Mouse (Mus musculus) inflammation-experienced regulatory T-cells, adult 6 months (primary cell): ENCODE data around the gene Aff3. TPM values are rescaled to one million over a fixed set of nuclear protein-coding genes. Genes with fewer than 3 reads are reported as not detected.

ENCODE experiments used
- ATAC-seq: one replicate; pipeline ENCODE4 v1.8.0; 2017
- polyA plus RNA-seq, 3 experiments: library from polyadenylated mRNA; unstranded; fragments of 100-300 nt; shearing (Covaris generic); gene quantifications; one replicate each; pipeline ENCODE4 v1.2.1; 2017

The Aff3 gene
- polyA plus RNA-seq, 3 experiments from 2014 or later, result 4.1 to 16.7 (median 15.5) TPM

DNA sequence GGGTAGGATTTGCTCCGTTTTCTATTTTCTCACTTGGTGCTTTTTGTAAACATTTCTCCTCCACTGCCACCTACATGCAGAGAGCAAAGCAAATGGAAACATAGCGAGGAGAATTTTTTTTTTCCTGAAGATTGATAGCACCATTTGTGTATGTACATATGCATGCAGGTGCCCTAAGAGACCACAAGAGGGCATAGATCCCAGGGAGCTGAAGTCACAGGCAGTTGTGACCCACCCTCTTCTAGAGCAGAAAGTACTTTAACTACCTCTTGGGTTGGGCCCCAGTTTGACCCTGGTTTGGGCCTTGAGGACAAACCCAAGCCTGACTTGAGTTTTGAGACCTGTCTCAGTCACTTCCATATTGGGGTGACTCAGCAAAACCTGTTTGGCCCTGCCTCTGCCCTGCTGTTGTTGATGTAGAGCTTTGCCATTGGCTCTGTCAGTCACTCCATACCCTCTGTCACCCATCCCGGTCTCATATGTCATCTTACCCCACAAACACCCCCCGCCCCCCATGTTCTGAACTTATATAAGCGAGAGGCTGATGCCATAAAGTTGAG is 9.7 kb downstream of the Aff3 start:
- ATAC-seq, result no peak

DNA sequence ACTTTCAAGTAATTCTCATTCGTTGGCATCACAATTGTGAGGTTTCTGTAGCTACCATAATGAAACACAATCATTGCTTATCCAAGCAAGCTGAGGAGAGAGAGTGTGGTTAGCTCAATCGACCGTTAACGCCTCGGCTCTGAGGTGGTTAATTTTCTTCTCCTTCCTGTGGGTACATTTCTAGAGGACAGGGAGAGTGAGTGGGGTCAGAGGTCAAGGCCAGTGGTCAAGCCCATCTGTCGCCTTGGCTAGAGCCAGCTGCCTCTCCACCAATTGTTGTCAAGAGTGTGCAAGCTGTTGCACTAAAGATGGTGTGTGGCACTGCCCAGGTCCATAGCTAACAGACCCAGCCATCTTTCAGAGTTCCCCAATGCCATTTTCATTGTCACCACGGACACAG is 14.7 kb downstream of the Aff3 start:
- ATAC-seq, result no peak

DNA sequence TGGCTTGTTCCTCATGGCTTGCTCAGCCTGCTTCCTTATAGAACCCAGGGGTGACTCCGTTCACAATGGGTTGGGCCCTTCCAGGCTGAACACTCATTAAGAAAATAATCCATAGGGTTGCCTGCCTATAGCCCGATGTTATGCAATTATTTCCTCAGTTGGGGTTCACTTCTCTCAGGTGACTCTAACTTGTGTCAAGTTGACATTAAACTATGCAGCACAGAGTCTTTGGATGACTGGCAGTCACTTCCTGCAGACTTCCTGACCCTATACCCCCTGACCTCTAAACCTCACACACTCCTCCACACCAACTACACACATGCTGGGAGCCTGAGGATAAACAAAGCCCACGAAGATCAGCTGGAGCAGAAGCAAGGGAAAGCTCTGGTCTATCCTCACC is 15.6 kb downstream of the Aff3 start:
- no peak for ATAC-seq

DNA sequence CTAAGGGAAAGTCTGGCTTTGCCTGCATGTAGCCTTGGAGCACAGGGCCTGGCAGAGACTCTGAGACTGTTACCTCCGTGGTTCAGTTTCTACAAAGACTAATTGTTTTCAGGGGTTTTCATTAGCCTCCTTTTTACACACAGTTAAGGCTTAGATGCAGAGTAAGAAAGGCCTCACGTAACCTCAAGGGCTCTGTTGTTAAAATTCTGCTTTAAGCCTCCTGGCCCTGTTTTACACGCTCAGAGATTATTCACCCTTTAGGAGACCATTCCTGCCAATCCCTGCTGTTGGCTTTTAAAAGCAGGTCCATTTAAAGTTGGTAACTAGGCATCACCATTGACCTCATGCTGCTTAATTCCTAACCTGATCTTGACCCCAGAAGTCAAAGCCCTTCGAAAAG is 22.5 kb downstream of the Aff3 start:
- no peak for ATAC-seq

DNA sequence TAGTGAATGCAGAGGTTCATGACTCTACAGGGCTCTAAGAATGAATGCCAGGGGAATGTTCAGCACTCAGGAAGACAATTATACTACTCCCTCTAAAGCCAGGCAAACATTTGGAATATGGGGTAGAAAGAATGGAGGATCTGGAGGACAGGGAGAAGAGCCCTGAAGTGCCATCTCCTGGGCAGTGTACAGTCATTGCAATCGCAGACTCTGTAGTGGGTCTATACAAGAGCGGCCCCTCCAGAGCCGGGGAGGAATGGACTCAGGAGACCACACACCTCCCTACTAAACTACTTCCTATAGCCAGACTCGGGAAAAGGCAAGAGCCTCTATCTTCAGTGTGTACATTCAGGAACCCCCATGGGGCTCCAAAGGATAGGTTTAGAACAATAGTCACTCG is 25.1 kb downstream of the Aff3 start:
- ATAC-seq, result no peak

DNA sequence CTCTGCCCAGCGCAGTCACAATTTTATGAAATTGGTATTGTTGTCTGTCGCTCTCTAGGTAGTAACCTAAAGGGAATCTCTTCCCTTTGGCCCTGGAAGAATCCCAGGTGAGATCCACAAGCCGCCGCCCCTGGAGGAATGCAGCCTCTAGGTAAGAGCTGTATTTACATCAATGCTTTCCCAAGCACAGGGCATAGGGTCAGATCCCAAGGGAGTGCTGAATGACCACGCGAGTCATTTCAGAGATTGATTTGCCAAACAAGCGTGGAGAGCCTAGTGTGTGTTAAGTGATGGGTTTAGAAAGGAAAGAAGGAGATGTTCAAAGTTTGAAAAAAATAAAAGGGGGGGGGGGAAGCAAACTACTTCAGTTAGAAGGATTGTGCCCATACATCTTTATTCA is 29.2 kb downstream of the Aff3 start:
- ATAC-seq, result no peak

DNA sequence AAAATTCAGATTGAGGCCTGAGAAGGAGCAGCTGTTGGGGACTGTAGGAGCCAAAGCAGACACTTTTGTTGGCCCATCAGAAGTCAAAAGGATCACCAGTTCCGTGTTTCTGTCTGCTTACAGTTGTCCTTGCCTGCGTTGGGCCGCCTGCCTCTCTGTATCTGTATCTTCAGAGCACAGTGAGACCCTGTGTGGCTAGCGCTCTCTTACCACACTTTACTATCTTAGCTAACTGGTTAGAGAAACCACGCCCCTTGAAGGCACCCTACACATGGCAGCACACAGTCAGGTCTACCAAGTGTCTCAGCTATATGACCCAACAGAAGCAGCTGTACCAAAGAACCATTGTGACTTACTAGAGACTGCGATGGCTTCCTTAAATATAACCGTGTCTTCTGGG is 30.7 kb downstream of the Aff3 start:
- ATAC-seq, result no peak

DNA sequence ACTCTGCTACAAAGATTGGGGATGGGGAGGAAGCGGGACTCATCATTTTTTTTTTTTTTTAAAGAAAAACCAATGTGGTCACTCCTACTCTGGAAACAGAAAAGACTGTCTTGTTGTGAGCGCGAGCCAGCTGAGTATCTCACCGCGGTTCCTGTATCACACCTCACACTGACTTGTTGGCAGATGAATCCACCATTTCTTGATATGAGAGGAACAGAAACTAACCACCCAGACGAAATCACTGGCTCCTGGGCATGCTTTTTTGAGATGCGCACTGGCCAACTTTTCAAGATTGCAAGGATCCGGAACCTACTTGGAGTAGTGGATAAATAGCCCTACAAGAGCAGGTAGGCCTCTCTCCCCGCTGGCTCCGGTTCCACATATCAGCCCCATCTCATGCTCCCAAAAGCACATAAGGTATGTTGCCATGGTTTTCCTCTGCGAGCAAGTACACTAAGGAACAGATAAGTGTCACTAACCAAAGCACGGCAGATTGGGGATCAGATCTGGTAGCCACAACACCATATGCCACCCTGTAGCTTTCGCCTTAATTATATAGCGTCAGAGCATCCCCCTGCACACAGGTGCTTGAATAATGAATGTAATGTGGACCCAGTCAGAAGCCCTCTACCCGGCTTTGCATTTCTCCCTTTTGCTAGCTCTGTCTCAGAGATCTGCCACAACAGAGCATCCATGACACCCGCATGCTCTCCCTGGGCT is 32.1 kb downstream of the Aff3 start:
- no peak for ATAC-seq

DNA sequence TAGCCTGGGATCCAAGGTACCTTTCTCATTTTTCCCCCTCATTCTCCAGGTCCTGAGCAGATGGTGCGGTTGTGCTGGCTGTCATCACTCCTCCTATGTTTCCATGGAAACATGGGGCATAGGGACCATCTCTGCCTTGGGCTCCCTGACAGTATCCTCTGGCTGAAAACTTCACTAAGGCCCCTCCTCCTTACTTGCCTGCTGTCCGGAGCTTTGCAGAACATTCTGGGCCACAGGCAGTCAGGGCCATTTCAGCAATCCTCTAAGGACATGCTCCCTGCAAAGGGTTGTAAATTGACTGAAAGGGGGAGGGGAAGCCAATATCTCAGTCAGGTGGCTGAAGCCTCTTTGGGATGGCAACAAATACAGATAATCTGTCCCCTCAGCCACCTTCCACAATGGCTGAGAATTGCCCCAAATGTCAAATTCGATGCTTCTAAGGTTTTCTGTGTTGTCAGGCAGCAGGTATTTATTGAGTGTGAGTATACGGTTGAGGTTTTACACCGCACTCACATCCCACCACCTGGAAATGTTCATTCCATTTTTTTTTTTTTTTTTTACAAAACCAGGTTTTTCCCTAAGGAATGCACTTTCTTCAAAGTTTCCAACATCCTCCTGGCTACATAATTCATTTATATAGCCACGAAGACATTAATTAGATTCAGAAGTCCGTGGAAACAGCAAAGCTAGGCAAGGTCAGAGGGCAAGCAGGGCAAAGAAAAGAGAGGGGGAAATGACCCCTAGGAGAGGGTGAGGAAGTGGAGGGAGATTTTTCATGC is 33.1 kb downstream of the Aff3 start:
- ATAC-seq, result no peak

DNA sequence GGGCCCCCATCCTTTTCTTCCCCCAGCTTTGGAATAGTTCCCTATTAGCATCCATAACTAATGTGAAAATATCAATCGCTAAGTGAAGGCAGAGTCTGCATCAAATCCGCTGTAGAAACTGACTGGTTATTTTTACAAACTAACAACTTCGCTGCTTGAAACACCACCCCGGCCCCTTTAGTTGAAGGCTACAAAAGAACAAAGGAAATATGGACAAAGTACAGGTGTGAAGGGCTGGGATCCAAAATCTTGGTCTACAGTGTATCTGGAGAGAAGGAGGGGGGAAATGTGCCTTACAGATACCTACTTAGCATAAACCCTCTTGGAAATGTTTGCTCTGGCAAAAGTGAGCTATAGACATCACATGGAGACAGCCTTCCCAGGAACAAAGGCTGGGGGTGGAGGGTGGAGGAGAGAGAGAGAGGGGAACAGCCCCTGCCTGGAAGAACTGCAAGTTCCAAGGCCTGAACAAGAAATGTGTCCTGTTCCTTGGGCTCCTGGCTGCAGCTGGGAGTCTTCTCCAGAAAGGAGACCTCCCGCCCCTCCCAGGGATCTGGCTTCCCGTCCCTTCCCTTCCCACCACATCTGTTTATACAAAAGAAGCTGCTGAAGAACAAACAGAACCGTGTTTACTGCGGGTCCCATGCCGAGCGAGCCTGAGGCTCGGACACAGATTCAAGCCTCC is 35.7 kb downstream of the Aff3 start:
- ATAC-seq, result no peak

DNA sequence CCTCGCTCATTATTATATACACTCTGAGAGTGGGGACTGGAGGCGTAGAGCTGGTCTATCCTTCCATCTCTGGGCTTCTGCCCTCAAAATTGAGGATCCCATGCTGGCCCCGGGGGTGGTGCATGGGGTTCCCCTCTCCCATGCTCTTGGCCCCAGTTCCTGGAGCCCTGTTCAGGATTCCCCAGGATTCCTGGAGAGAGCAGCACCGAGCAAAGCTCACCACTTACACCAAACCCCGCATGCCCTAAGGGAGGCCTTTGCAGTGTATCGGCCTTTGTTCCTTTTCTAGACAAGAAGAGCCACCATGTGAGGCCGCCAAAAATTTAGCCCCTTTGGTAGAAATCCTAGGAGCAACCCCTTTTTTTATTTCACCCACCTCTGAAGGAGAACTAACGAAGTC is 36.3 kb downstream of the Aff3 start:
- ATAC-seq, result no peak

DNA sequence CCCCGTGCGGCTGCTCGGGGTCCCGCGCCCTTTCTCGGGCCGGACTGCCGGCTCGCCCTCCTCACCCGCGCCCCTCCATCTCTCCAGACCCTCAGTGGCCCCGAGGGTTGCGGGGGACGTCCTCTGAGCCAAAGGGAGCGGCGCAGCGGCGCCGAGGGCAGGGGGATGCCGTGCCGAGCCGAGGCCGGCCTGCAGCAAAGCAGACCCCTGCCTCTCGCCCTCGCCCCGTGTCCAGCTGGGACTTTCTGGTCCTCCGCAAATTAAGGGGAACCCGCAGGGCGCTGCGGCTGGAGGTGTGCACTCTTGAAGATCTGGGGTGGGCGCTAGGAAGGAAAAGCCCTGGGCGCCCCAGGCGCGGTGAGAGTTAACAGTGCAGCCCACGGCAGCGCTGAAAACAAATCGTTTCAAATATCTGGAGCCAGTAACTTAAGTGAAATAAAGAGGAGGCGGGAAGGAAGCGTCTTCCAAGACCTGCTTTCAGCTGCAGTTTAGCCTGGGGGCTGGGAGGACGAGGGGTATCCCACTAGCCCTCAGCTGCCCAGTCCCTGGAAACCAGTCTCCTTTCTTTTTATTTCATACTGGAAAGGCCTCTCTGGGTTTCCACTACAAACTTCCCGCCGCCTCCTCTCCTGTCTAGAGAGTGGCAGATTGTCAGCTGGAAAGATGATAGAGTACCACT is 36.9 kb downstream of the Aff3 start:
- peak; percentile 41 for ATAC-seq

DNA sequence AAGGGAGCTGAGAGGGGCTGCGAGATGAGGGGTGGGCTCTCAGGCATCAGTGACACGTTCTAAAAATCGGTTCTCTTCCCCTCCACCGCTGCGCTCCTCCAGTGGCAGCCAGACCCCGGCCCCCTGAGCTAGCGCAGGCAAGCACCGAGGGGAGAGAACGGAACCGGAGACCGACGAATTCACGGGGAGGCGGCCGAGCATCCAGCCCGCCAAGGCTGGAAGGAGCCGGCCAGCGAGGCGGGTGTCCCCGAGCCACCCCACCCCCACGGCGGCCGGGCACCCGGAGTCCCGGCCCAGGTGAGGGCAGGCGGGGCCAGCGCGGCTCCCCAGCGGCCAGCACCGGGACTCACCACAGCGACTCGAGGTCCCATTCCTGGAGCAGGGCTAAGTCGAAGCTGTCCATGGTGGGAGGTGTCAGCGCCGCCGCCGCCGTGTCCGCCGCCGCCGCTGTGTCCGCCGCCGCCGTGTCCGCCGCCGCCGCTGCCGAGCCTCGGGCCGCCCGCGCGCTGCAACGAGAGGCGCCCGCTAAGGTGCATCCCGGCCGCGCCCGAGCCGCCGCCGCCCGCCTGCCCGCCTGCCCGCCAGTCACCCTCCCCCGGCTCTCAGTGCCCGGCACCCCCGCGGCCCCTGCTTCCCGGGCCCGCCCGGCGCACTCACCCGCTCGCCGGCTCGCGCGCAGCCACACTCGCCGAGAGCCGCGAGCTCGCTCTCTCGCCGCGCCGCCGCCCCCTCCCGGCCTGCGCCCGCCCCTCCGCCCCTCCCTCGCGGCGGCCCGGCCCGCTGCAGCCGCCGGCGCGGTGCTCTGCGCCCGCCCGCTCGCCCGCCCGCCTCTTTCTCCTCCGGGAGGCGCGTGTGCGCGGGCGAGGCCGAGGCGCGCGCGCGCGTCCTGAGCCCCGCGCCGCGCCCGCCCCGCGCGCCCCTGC is 37.8 kb downstream of the Aff3 start:
- peak; percentile 65 for ATAC-seq

DNA sequence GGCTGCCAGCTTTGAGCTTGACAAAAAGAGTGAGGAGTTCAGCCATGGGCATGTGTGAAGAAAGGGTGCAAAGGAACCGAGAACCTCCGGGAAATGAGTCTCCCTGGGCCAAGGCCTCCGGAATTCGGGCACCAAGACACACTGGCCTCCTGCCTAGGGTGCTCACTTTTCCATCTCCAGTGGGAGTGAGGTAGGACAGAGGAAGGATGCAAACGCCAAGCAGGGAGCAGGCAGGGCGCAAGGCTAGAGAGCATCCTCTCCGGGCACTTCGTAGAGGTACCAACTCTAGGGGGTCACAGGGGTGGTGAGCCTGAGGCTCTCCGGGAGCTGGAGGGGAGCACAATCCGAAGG is 38.4 kb downstream of the Aff3 start:
- no peak for ATAC-seq

DNA sequence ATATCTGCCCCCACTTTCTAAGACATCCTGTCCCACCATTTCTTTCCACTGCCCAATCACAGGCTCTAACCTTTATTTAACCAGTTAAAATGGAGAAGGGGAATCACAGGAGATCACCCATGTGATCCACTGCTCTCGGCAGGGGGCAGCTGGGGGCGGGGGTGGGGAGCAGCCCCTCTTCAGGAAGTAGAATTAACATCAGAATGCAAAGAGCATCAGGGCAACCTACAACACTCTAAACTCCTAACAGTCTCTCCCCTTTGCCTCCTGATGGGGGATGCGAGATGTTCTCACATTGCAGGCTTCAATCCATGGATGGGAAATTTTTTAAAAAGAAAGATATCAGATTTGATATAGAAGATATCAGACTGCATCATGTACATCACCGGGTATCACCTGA is 42.9 kb downstream of the Aff3 start:
- no peak for ATAC-seq

DNA sequence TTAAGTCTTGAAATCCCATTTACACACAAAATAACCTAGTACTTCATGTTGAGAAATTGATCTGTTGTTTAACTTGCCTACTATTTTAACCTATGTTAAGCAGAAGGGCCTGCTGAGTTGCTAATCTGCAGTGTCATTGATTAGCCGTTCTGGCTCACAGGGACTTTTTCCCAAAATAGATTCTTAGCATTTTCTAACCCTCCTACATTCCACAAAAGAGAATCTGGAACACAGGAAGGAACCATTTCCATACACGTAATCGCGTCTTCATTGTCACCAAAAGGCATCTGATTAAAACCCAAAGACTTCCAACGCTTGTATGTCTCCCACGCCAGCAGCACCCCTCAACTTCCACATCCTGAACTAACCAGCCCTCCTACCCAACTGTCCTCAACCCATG is 44.4 kb downstream of the Aff3 start:
- no peak for ATAC-seq

DNA sequence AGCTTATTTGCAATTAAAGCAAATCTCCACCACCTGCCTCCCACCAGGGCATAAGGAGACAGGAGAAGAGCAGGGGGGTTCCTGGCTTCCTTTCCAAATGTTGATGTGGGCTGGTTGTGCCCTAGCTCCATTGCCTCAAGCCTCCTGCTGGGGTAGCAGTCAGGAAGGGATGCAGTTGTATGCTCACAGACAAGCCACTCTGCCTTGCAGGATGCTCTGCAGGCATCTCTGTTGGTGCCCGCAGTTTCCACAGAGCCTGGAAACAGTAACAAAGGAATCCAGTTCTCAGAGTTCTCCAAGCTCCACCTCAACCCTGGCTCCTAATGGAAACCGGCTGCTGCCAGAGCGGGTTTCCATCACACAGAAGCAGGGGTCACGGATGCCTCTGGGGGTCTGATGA is 58.0 kb downstream of the Aff3 start:
- no peak for ATAC-seq

DNA sequence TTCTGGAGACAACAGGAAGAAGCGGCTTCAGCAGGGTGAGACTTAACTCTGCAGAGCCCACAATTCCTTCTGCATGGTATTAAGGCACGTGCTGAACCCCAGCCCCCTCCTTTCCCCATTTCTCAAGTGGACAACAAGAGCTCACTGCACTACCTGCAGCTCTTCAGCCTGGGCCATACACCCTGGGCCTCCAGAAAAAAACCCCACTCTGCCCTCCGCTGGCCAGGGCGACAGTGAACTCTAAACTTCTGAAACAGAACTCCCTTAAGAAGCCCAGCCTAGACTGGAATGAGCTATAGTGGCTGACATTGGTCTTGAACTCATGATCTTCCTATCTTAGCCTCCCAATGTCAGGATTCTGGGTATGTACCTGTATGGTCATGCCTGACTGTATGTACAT is 59.3 kb downstream of the Aff3 start:
- ATAC-seq, result no peak

DNA sequence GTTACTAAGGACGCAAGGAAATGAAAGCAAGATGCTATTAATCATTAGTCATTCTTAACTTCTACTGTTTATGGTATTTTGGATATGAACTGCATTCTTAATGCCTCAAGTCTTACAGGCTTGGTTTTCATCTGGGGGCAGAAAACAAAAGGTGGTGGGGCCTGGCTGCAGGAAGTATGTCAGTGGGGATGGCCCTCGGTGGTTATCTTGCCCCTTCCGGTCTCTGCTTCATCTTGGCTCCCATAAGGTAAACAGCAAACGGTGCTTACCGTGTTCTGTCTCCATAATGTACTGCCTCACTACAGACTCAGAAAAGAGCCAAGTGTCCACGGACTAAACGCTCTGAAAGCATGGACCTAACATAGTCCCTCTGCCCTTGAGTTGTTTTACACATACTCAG is 60.1 kb downstream of the Aff3 start:
- no peak for ATAC-seq

DNA sequence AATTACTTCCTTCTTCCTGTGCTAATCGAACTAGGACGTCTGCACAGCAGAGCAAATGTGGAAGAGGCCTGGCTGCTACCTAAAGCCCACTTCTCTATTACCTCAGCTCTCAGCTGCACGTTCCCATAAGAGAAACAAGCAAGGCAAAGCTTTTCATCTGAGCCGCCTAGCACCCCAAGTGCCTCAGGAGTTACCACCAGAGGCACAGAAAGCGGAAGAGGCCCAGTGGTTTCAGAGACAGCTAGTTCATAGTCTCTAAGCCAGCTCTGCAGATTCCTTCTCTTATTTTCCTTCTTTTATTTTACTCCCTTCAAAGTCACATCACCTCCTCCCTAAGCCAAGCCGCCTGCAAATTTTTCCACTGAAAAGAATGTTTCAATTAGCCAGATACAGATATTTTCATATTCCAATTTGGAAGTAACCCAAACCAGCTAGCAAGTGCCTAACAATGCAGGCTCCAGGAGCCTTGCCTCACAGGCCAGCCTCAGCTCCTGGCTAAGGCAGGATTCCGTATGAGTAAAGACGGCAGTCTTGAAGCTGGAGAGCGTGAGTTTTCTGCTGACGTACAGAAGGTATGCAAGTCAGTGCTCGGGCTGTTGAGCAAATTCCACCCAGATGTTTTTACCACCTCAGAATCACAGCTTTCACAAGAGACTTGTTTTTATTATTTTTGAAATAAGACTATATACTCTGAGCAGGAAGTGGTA is 62.8 kb downstream of the Aff3 start:
- ATAC-seq, result peak; percentile 57

DNA sequence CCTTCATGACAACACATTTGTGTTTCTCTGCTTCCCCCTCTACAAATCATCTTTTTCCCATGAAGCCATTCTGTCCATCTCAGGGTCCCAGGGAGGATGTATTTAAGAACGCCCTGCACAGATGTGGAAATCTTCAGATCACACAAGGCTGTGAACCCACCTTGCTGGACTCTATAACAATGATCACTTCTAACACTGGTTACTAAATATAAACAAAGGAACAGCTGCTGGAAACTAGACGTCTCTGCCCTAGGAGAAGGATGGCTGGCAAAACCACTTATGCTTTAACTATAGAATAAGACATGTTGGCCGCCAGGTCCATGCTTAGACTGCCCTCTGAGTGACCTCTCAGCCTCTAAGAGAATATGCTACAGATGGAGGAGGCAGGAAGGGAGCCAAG is 69.4 kb downstream of the Aff3 start:
- no peak for ATAC-seq
